Comparison of ENCODE assay signal across 27 mouse cellular contexts in the genomic region with DNA sequence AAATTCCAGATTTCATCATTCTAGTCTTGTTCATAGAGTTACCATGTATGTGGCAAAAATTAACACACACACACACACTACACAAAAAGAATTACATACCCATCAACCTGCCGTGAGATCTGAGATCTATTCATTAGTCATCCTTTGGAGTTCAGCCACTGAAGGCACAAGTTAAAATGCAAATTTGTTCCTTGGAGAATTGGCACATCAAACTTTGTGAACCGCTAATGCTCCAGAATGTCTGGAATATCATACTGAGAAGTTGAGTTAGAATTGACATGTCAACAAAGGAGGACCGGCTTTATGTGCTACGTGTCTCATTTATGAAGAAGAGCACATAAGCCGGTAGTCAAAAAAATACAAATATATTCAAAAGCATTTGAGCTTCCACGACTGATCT.
"Had no signal": no experiment of that assay in that cellular context is flagged by ENCODE, and none has a peak within 500 bp of the region (broad histone marks: within the 10 kb centered on the region; RNA-seq: fewer than 3 reads in every experiment).

No protein-coding gene starts in this region.

- ATAC-seq: inflammation-experienced regulatory T-cells, adult 6 months; intestine, embryonic 15.5 days; intestine, postnatal 0 days had no signal

- H3K9me3 ChIP-seq: heart, embryonic 10.5 days; heart, embryonic 12.5 days; hindbrain, embryonic 10.5 days; hindbrain, embryonic 12.5 days; hindbrain, embryonic 15.5 days; intestine, embryonic 15.5 days; limb, embryonic 10.5 days; limb, embryonic 12.5 days; liver, embryonic 13.5 days; liver, embryonic 15.5 days had no signal

- H3K4me1 ChIP-seq: heart, embryonic 12.5 days; intestine, embryonic 15.5 days; limb, embryonic 10.5 days; limb, embryonic 12.5 days; liver, embryonic 13.5 days; liver, embryonic 15.5 days had no signal

- H3K4me3 ChIP-seq: gastrocnemius, adult 2 months; heart, embryonic 10.5 days; heart, embryonic 12.5 days; hindbrain, embryonic 10.5 days; hindbrain, embryonic 12.5 days; hindbrain, embryonic 15.5 days; intestine, embryonic 15.5 days; layer of hippocampus, adult 2 months; left cerebral cortex, adult 2 months; limb, embryonic 10.5 days; limb, embryonic 12.5 days; liver, embryonic 13.5 days; liver, embryonic 15.5 days had no signal

- H3K27ac ChIP-seq: gastrocnemius, adult 2 months; heart, embryonic 10.5 days; hindbrain, embryonic 10.5 days; hindbrain, embryonic 12.5 days; hindbrain, embryonic 15.5 days; intestine, embryonic 15.5 days; layer of hippocampus, adult 2 months; left cerebral cortex, adult 2 months; limb, embryonic 10.5 days; limb, embryonic 12.5 days; liver, embryonic 13.5 days; liver, embryonic 15.5 days had no signal

- H3K36me3 ChIP-seq: heart, embryonic 10.5 days; heart, embryonic 12.5 days; hindbrain, embryonic 10.5 days; hindbrain, embryonic 12.5 days; hindbrain, embryonic 15.5 days; intestine, embryonic 15.5 days; limb, embryonic 10.5 days; limb, embryonic 12.5 days; liver, embryonic 13.5 days; liver, embryonic 15.5 days had no signal

- H3K27me3 ChIP-seq: heart, embryonic 12.5 days; hindbrain, embryonic 12.5 days; hindbrain, embryonic 15.5 days; intestine, embryonic 15.5 days; limb, embryonic 12.5 days had no signal

- DNase-seq: gastrocnemius, adult 2 months; gastrocnemius, postnatal 10 days; gastrocnemius, postnatal 25 days; heart, adult 18-20 months; heart, postnatal 10 days; heart, postnatal 4 days; kidney, adult 18-20 months; kidney, adult 8-10 months; kidney, postnatal 10 days; kidney, postnatal 25 days; kidney, postnatal 4 days; liver; liver, embryonic 13.5 days had no signal

- H3K4me2 ChIP-seq: heart, embryonic 12.5 days; hindbrain, embryonic 12.5 days; hindbrain, embryonic 15.5 days; intestine, embryonic 15.5 days; limb, embryonic 12.5 days; liver, embryonic 11.5 days; liver, embryonic 13.5 days; liver, embryonic 15.5 days had no signal

- H3K9ac ChIP-seq: heart, embryonic 12.5 days; hindbrain, embryonic 12.5 days; hindbrain, embryonic 15.5 days; intestine, embryonic 15.5 days; limb, embryonic 12.5 days; liver, embryonic 13.5 days; liver, embryonic 15.5 days had no signal
